Mouse (Mus musculus) retina, adult 2 months (tissue): ENCODE measurements at regions not wholly inside any gene's neighbourhood (a gene's known extent, or its start where the extent isn't known, plus 50 kb on each side); places are given as distances from the start of the nearest gene placed in this dataset.

Source experiments
- DNase-seq: peaks from one replicate; pipeline ENCODE4 v3.0.0-alpha.2; 2012; ENCODE audit warnings: low read depth, low spot score

GRCm38 (mm10) chr13:64007688-64008087 lies 81.3 kb downstream of the Hsd17b3 start:
- DNase-seq = no peak

DNA sequence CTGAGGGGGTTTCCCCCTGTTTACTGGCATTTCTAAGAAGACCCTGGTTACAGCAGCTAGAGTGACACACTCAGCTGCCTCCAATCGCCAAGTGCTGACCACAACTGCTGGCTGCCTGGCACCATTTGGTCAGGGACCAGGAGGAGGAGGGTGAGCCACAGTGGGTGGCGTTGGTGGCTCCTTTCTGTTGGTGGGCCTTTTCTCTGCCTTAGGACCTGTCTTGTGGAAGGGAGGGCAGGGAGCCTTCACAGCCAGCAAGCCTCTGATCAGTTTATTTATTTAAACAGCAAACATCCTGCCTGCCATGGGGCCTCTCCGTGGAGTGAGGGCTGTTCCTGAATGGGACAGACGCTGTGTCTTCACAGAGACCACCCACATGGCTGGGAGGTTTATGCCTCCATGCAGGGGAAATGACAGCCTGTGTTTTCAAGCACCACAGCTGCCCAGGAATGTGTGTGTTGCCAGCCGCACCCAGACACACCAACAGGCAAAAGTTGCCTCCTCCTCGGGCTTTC lies 86.0 kb downstream of the Hsd17b3 start:
- DNase-seq = no peak

DNA sequence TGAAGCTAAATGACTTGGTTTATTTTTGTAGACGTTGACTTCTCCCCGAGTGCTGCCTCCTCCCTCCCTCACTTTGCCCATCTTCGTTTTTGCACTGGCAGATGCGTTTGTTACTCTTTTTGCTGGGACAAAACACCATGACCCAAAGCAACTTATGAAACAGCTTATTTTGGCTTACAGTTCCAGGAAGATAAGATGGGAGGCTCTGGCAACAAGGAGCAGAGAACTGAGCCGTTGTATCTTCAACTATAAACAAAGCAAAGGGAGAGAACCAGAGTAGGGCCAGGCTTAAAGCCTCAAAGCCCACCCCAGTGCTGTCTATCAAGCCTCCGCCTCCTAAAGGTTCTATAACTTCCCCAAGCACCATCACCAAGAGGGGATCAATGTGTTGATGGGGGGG lies 88.7 kb downstream of the Hsd17b3 start:
- no peak for DNase-seq

- no peak for DNase-seq
Observed at GRCm38 (mm10) chr13:63998647-63999046, 90.4 kb downstream of the Hsd17b3 start.

DNA sequence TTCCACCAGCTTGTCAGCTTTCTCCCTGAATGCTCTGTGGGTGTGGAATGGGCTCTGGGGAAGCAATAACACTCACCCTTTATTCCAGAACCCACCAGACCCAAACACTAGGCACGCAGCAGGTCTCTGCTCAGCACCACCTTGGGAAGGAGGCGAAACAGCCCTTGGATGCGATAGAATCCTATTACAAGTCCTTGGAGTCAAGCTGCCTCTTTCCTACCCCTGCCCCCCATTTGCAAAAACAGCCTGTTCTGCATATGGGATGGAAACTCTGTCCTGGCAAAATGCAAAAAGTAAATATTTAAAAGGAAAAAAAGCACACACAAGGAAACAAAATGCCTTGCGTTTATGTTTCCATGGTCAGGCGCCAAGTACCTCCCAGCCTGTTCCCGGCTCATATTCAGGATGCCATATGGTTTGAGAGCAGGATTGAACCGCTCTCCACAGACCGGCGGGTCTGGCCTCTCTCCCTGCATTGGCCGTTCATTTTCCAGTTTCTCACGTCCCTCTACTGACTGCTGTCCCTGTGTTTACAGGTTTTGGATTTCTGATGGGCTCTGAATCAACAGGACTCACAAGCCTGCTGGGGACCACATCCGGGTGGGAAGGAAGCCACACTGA lies 95.1 kb downstream of the Hsd17b3 start:
- no peak for DNase-seq

- no peak for DNase-seq
Observed at GRCm38 (mm10) chr13:63992989-63993388, 96.0 kb downstream of the Hsd17b3 start.

DNA sequence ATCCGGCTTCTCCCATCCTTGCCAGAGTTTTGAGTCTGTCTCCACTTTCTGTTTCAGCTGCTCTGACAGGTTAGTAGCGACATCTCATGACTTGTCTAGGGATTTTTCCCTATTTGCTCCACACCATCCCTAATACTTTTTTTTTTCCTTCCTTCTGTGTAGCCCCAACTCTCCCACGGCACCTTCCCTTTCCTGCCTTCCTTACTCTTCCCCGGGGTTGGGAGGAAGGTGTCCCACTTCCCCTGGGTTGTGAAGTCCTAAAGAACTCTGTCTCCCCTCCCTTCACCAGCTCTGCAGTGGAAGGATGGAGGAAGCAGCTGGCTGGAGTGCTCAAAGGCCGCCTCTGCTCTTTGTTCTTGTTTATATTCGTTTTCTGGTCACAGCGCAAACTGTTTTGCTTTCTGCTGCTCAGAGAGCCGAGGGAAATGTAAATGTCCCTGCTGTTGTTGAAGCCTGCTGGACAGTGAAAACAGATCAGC lies 98.5 kb downstream of the Hsd17b3 start:
- peak; percentile 6 for DNase-seq

DNA sequence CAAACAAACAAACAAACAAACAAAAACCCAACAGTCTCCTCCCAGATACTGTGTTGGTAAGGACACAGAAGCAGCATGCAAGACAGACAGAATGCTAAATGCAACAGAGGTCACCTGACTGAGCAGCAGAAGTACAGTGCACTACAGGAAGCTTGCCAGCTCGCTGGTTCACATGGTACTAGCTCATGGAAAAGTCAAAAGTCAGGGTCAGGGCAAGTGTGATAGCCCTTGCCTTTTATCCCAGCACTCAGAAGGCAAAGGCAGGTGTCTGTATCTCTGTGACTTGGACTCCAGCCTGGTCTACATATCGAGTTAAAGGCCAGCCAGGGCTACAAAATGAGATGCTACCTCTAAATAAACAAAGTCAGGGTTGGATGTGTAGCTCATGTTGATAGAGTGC lies 99.3 kb downstream of the Hsd17b3 start:
- no peak for DNase-seq

- no peak for DNase-seq
Observed at GRCm38 (mm10) chr13:63988263-63988662, 100.8 kb downstream of the Hsd17b3 start.

DNA sequence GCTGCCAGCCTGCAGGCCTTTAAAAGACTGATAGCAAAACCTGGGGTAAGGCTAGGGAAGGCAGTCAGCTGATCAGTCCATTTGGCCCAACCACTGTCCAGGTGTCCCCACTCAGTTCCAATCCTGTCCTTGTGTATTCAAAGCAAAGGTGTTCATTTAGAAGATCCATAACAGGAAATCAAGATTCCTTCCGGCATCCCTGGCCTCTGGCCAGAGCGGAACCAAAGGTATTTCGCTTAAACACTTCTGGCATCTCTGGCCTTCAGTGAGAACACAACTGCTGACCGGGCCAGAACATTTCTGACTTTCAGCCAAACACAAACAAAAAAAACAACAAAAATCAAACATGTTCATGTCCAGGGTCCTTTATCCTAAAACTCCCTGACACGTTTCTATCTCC lies 102.3 kb downstream of the Hsd17b3 start:
- no peak for DNase-seq

GRCm38 (mm10) chr13:63985590-63985989 lies 103.4 kb downstream of the Hsd17b3 start:
- DNase-seq = no peak

GRCm38 (mm10) chr13:63985086-63985485 lies 103.9 kb downstream of the Hsd17b3 start:
- no peak for DNase-seq

DNA sequence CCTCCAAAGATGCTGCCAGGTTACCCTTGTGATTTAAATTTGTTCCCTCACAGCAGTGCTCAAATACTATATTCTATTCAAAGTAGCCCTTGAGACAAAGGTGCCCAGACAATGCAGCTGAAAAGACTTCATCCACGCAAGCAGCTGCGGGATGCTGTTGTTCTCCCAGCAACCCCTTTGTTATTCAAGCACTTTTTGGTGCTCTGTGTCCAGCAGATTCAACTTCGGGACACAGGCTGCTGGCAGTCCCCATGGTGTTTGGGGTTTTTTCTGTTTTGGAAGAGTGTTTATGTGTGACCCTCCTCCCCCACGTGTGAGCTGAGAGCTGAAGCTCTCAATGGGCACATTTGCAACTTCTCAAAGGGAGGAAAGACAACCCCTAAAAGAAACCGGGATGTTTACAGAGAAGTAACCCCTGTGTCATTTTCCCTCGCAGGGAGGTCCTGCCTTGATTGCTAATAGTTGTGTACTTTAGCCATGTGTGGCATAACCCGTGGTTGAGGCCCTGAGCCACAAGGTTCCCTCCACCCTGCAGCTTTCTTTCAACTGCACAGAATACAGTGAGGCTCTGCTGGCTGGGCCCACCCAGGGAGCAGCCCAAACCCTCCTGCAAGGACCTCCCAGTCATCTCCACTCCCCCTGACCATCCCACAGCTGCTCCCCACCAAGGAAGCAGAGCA lies 108.9 kb downstream of the Hsd17b3 start:
- DNase-seq = no peak

DNA sequence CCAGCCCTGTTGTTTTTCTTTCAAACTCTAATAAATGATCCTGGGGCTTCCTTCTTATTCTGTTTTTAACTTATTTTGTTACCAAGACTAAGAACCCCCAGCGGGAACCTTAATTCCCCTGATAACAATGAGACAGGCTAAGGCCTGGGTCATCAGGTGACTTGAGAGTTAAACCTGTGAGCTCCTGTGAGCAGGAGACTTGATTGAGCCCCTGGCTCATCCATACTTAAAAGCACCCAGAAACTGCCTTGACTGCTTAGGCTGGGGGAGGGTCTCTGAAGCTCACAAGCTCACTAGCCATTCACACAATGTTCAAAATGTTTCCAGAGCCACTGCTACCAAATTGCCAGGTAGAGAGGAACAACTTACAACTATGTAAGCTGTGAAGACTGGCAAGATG lies 109.4 kb downstream of the Hsd17b3 start:
- DNase-seq = no peak

DNA sequence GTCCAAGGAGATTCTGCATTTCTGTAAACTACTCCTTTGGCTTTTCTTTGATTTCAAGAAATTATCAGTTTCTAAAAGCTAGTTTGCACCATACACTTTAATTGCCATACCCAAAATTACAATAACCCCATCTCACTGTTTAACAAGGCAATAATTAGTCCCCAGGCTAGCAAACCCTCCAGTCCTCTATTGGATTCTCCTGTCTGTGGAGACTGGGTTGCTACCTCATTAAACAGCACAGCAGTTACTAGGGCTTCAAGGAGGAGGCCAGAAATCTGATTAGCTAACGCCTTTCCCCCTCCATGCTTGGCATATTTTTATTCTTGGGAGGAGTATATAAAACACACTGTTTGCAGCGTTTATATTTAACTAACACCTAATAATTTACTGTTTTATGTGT lies 119.1 kb downstream of the Hsd17b3 start:
- no peak for DNase-seq

- DNase-seq = no peak
Observed at GRCm38 (mm10) chr13:63968623-63969022, 120.4 kb downstream of the Hsd17b3 start.

DNA sequence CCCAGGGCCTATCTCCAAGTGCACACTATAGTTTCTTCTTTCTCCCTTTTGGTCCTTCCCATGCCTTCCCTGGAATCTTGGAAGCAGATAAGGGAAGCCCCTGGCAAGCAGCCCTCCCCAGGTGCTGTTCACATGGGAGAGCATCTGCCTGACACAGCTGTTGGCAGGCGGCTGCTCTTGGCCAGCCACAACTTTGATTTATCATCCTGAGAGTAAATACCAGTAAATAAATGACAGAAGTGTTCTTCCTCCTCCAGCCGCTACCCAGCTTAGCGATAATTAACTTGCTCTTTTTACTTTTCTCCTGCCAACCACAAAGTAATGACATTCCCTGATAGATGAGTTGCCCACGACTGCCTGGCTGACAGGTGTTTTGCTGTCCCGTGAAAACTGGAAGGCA lies 131.9 kb downstream of the Hsd17b3 start:
- no peak for DNase-seq

DNA sequence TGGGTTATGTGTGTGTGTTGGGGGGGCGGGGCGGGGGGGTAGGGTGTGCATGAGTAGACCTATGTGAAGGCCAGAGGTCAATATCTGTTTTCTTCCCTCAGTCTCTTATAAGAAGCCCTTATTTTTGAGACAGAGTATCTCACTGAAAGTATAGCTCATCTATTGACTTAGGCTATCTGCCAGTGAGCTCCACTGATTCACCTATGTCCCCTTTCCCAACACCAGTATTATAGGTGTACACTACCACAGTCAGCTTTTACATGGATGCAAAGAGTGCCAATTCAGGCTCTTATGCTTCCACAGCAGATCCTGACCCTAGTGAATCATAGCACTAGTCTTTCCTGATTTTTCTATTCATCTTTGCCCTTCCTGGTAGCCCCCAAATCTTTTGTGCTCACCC lies 134.7 kb downstream of the Hsd17b3 start:
- DNase-seq = no peak

GRCm38 (mm10) chr13:63951922-63952734 lies 136.9 kb downstream of the Hsd17b3 start:
- no peak for DNase-seq

DNA sequence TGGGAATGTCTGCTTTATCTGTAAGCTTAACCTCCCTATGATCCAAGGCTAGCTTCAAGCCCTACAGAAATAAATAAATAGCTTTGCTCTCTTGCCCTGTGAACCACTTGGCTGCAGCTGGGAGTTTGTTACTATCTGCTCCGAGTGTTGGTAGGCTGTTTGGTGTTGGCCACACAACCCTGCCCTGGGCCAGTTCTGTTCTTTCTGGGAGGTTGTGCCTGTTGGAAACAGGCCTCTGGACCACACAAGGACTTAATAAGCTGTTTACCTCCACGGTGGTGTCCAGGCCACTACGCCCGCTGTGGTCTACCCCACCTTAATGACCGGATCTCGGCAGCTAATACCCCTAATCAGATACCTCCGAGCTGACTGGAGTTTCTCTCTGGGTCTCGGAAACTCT lies 136.1 kb downstream of the Ercc6l2 start:
- DNase-seq = no peak
